Mouse (Mus musculus): Measurements from ENCODE around the gene Pik3r2. TPM values are rescaled to one million over a fixed set of nuclear protein-coding genes. Genes with fewer than 3 reads are reported as not detected.

Pik3r2 gene
- polyA plus RNA-seq, 1 experiment from 2014 or later, result 14.7 TPM

DNA sequence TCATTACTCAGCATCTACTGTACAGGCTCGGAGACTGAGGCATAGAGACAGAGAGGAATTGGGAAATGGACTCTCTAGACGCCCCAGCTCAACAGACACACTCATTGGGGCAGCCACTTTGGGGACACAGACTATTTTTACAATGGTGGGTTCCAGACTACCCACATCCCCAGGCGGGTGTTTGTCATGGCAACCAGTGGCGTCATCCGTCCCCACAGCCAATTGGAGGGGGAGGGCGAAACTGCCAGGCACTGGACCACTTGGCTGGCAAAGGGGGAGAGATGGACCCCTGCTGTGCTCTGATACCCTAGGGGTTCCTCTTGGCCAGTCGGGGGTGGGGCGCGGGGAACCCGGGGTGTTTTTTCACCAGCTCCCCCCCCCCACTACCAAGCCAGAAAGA lies 24.1 kb upstream of the Pik3r2 start:
- Histone ChIP-seq H3K4me1 (replicated peaks) (peaks cover 80% of the 10 kb centered on the region), H3K4me3 (replicated peaks) (no peak overlapping the region), H3K27ac (replicated peaks) (no peak overlapping the region), H3K27me3 (peaks cover 70% of the 10 kb centered on the region), H3K4me2 (no peak overlapping the region), H3K9ac (no peak overlapping the region), H3K9me3 (replicated peaks) (no peaks in the 10 kb centered on the region), H3K36me3 (replicated peaks) (no peaks in the 10 kb centered on the region)
- 56% methylated on average over 10 of the region's 10 CpGs for WGBS (ENCODE audit: insufficient replicate concordance)
- ATAC-seq (ENCODE audit: insufficient read depth), result no peak

- H3K9me3 ChIP-seq (replicated peaks), result no peaks in the 10 kb centered on the region
- peak overlapping the region; percentile 64 for H3K4me3 ChIP-seq (replicated peaks)
- H3K36me3 ChIP-seq (replicated peaks), result no peaks in the 10 kb centered on the region
- peak overlapping the region; percentile 58 for H3K27ac ChIP-seq (replicated peaks)
- 16% methylated on average over 15 of the region's 15 CpGs for WGBS (ENCODE audit: insufficient replicate concordance)
- peak overlapping the region; percentile 92 for H3K4me2 ChIP-seq
- H3K4me1 ChIP-seq (replicated peaks), result peaks cover 65% of the 10 kb centered on the region
- H3K9ac ChIP-seq, result no peak overlapping the region; the same call in 1 of the 2 replicates
- peaks cover 77% of the 10 kb centered on the region for H3K27me3 ChIP-seq
- no peak for ATAC-seq (ENCODE audit: insufficient read depth)
Measured at GRCm38 (mm10) chr8:70798281-70798680, 21.8 kb upstream of the Pik3r2 start.

DNA sequence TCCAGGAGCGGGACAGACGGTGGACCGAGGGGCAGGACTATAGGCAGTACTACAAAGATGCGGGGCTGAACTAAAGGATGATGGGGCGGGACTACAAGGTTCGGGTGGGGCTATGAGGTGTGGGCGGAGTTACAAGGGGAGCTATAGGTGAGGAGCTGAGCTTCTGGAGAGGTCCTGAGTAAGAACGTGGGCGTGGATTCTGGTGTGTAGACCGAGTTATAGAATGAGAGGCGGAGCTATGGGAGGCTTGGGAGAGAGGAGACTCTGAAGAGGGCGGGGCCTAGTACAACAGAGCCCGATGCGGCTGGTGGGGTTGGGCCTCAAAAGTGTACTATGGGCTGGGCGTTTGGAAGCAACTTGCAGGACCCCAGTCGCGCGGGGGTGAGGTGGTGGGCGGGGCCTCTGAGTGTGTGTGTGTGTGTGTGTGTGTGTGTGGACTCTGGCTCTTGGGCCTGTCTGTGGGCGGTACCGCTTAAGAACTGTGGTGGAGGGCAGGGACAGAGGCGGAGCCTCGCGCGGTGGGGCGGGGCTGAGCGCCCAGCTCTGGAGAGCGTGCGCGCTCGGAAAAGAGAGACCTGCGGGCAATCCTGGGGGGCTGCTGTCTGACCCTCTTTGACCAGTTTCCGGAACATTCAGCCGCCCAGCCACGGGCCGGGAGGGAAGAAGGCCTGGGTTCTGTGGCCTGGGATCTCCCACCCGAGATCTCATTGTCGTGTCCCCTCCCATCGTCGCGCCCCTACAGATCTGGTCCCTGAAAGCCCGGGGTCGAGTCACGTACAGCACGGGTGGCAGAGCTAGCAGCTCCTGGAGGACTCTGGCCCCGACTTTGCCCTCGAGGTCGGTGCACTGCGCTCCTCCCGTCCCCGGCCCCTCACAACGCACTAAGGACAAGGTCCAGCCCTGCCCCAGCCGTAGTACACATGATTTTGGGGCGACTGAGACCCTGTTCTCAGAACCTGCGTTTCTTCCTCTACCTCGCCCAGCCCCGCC lies 20.9 kb upstream of the Pik3r2 start:
- Histone ChIP-seq H3K27me3 (peaks cover 83% of the 10 kb centered on the region), H3K4me3 (replicated peaks) (peak overlapping the region; percentile 64), H3K9ac (peak overlapping the region; percentile 63), H3K9me3 (replicated peaks) (peaks cover 2% of the 10 kb centered on the region; the same call in 1 of the 2 replicates), H3K36me3 (replicated peaks) (no peaks in the 10 kb centered on the region), H3K27ac (replicated peaks) (peak overlapping the region; percentile 58; the same call in 1 of the 2 replicates), H3K4me1 (replicated peaks) (peaks cover 66% of the 10 kb centered on the region), H3K4me2 (peak overlapping the region; percentile 92)
- ATAC-seq (ENCODE audit: insufficient read depth), result peak; percentile 82
- 1% methylated on average over 56 of the region's 57 CpGs for WGBS (ENCODE audit: insufficient replicate concordance)

- peaks cover 3% of the 10 kb centered on the region; the same call in 1 of the 2 replicates for H3K9me3 ChIP-seq (replicated peaks)
- H3K4me3 ChIP-seq (replicated peaks), result peak overlapping the region; percentile 64
- H3K4me1 ChIP-seq (replicated peaks), result peaks cover 66% of the 10 kb centered on the region
- H3K9ac ChIP-seq, result peak overlapping the region; percentile 63
- H3K36me3 ChIP-seq (replicated peaks), result no peaks in the 10 kb centered on the region
- ATAC-seq (ENCODE audit: insufficient read depth), result no peak
- 5% methylated on average over 54 of the region's 54 CpGs for WGBS (ENCODE audit: insufficient replicate concordance)
- peak overlapping the region; percentile 39 for H3K27ac ChIP-seq (replicated peaks)
- H3K27me3 ChIP-seq, result peaks cover 79% of the 10 kb centered on the region
- peak overlapping the region; percentile 92 for H3K4me2 ChIP-seq
Measured at GRCm38 (mm10) chr8:70796403-70797080, 20.0 kb upstream of the Pik3r2 start.

GRCm38 (mm10) chr8:70795370-70795769 lies 18.9 kb upstream of the Pik3r2 start:
- H3K27ac ChIP-seq (replicated peaks), result no peak overlapping the region
- no peak overlapping the region for H3K4me3 ChIP-seq (replicated peaks)
- H3K9me3 ChIP-seq (replicated peaks), result peaks cover 3% of the 10 kb centered on the region; the same call in 1 of the 2 replicates
- no peaks in the 10 kb centered on the region for H3K36me3 ChIP-seq (replicated peaks)
- peaks cover 69% of the 10 kb centered on the region for H3K4me1 ChIP-seq (replicated peaks)
- H3K9ac ChIP-seq, result no peak overlapping the region
- H3K27me3 ChIP-seq, result peaks cover 69% of the 10 kb centered on the region
- no peak overlapping the region for H3K4me2 ChIP-seq
- WGBS (ENCODE audit: insufficient replicate concordance), result 62% methylated on average over 2 of the region's 2 CpGs
- no peak for ATAC-seq (ENCODE audit: insufficient read depth)

- ATAC-seq (ENCODE audit: insufficient read depth), result no peak
- no peak overlapping the region for H3K4me2 ChIP-seq
- H3K36me3 ChIP-seq (replicated peaks), result peaks cover 8% of the 10 kb centered on the region
- no peak overlapping the region for H3K27ac ChIP-seq (replicated peaks)
- no peak overlapping the region for H3K4me3 ChIP-seq (replicated peaks)
- no peak overlapping the region for H3K9ac ChIP-seq
- H3K4me1 ChIP-seq (replicated peaks), result peaks cover 80% of the 10 kb centered on the region
- peaks cover 3% of the 10 kb centered on the region; the same call in 1 of the 2 replicates for H3K9me3 ChIP-seq (replicated peaks)
- WGBS (ENCODE audit: insufficient replicate concordance), result 60% methylated on average over 2 of the region's 2 CpGs
- peaks cover 57% of the 10 kb centered on the region for H3K27me3 ChIP-seq
Measured at GRCm38 (mm10) chr8:70794215-70794614, 17.7 kb upstream of the Pik3r2 start.

DNA sequence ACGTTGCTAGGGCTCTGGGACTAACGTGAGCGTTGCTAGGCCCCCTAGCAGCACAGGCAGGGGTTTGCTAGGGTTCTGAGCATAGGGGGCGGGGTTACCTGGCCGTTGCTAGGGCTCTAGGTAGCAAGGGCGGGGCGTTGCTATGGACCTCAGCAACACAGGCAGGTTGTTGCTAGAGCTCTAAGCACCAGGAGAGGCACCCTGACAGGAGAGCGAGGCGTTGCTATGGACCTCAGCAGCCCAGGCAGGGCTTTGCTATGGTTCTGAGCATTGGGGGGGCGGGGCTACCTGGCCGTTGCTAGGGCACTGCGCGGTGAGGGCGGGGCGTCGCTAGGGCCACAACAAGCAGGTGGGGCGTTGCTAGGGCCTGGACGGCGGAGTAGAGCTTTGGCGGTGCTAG lies 16.2 kb upstream of the Pik3r2 start:
- H3K27ac ChIP-seq (replicated peaks), result peak overlapping the region; percentile 45; the same call in 1 of the 2 replicates
- WGBS (ENCODE audit: insufficient replicate concordance), result 1% methylated on average over 20 of the region's 20 CpGs
- peaks cover 86% of the 10 kb centered on the region for H3K4me1 ChIP-seq (replicated peaks)
- peak; percentile 0; the same call in 1 of the 2 replicates for ATAC-seq (ENCODE audit: insufficient read depth)
- peak overlapping the region; percentile 72 for H3K4me3 ChIP-seq (replicated peaks)
- H3K27me3 ChIP-seq, result peaks cover 42% of the 10 kb centered on the region
- H3K36me3 ChIP-seq (replicated peaks), result peaks cover 23% of the 10 kb centered on the region
- H3K9ac ChIP-seq, result no peak overlapping the region
- H3K9me3 ChIP-seq (replicated peaks), result peaks cover 3% of the 10 kb centered on the region; the same call in 1 of the 2 replicates
- H3K4me2 ChIP-seq, result peak overlapping the region; percentile 93

- peaks cover 85% of the 10 kb centered on the region for H3K4me1 ChIP-seq (replicated peaks)
- peak overlapping the region; percentile 80 for H3K27ac ChIP-seq (replicated peaks)
- ATAC-seq (ENCODE audit: insufficient read depth), result peak; percentile 39
Measured at GRCm38 (mm10) chr8:70791975-70792691, 15.6 kb upstream of the Pik3r2 start.

GRCm38 (mm10) chr8:70791294-70791701 lies 14.8 kb upstream of the Pik3r2 start:
- H3K27ac ChIP-seq (replicated peaks), result peak overlapping the region; percentile 80
- H3K9me3 ChIP-seq (replicated peaks), result peaks cover 3% of the 10 kb centered on the region; the same call in 1 of the 2 replicates
- peak overlapping the region; percentile 72 for H3K4me3 ChIP-seq (replicated peaks)
- H3K9ac ChIP-seq, result peak overlapping the region; percentile 89
- peak overlapping the region; percentile 93 for H3K4me2 ChIP-seq
- H3K4me1 ChIP-seq (replicated peaks), result peaks cover 81% of the 10 kb centered on the region
- no peak for ATAC-seq (ENCODE audit: insufficient read depth)
- H3K27me3 ChIP-seq, result peaks cover 32% of the 10 kb centered on the region
- 13% methylated on average over 7 of the region's 7 CpGs for WGBS (ENCODE audit: insufficient replicate concordance)
- H3K36me3 ChIP-seq (replicated peaks), result peaks cover 37% of the 10 kb centered on the region

More at GRCm38 (mm10) chr8:70791975-70792691, 15.6 kb upstream of the Pik3r2 start:
- H3K27me3 ChIP-seq, result peaks cover 36% of the 10 kb centered on the region
- H3K36me3 ChIP-seq (replicated peaks), result peaks cover 28% of the 10 kb centered on the region
- H3K9ac ChIP-seq, result peak overlapping the region; percentile 89
- H3K4me3 ChIP-seq (replicated peaks), result peak overlapping the region; percentile 72
- H3K4me2 ChIP-seq, result peak overlapping the region; percentile 93
- H3K9me3 ChIP-seq (replicated peaks), result peaks cover 3% of the 10 kb centered on the region; the same call in 1 of the 2 replicates
- under 1% methylated on average over 58 of the region's 58 CpGs for WGBS (ENCODE audit: insufficient replicate concordance)

DNA sequence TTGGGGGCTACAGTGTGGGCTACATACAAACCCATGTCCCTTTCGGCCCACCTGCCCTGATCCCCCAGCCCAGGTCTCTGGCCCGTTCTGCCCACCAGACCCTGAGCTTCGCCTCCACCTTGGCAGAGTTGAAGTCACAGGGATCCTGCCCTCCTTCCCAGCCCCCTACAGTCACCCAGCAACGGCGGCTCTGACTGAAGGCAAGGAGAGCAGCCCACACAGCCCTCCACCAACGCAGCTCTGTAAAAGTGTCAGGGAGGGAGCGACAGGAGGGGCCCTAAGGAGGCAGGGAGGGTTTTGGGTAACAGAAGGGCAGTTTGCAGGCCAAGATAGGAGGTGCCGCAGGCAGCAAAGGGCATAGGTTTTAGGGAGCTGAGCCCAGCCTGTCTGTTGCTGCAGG lies 14.3 kb upstream of the Pik3r2 start:
- Histone ChIP-seq H3K4me1 (replicated peaks) (peaks cover 81% of the 10 kb centered on the region), H3K9ac (peak overlapping the region; percentile 89), H3K9me3 (replicated peaks) (peaks cover 3% of the 10 kb centered on the region; the same call in 1 of the 2 replicates), H3K27ac (replicated peaks) (peak overlapping the region; percentile 38), H3K4me3 (replicated peaks) (peak overlapping the region; percentile 72), H3K27me3 (peaks cover 27% of the 10 kb centered on the region), H3K36me3 (replicated peaks) (peaks cover 41% of the 10 kb centered on the region), H3K4me2 (peak overlapping the region; percentile 93)
- 44% methylated on average over 8 of the region's 8 CpGs for WGBS (ENCODE audit: insufficient replicate concordance)
- ATAC-seq (ENCODE audit: insufficient read depth), result no peak

Measured in liver, embryonic 15.5 days (tissue).